Mouse (Mus musculus) heart, embryonic 10.5 days (tissue): ENCODE data around the gene Clec4b2. TPM values are rescaled to one million over a fixed set of nuclear protein-coding genes. Genes with fewer than 3 reads are reported as not detected.
"Not testable (repeated sequence)": the region's sequence is repeated elsewhere in the genome, so short reads cannot be mapped to it uniquely, and the experiment has no call there.

Source experiments
- DNase-seq: peaks from one replicate; pipeline ENCODE4 v3.0.0-alpha.2; 2017; ENCODE audit warnings: low spot score
- H3K27ac ChIP-seq: fragments of 300-500 bp; sonication (generic); 2 replicates; pipeline ENCODE4 v1.5.1; 2016; ENCODE audit warnings: mild to moderate bottlenecking
- H3K27me3 ChIP-seq: fragments of 300-500 bp; sonication (generic); 2 replicates; pipeline ENCODE4 v1.6.1; 2016; ENCODE audit warnings: mild to moderate bottlenecking; ENCODE audit not compliant: poor library complexity, insufficient read depth, severe bottlenecking
- H3K36me3 ChIP-seq: fragments of 300-500 bp; sonication (generic); 2 replicates; pipeline ENCODE4 v1.6.1; 2016; ENCODE audit warnings: mild to moderate bottlenecking, moderate library complexity
- H3K4me1 ChIP-seq: fragments of 300-500 bp; sonication (generic); 2 replicates; pipeline ENCODE4 v1.6.1; 2016; ENCODE audit warnings: mild to moderate bottlenecking
- H3K4me3 ChIP-seq: fragments of 300-500 bp; sonication (generic); 2 replicates; pipeline ENCODE4 v1.5.1; 2016; ENCODE audit warnings: mild to moderate bottlenecking, moderate library complexity
- H3K9me3 ChIP-seq: fragments of 300-500 bp; sonication (generic); 2 replicates; pipeline ENCODE4 v1.6.1; 2016; ENCODE audit warnings: mild to moderate bottlenecking, moderate library complexity
- WGBS: fragments of 180-500 bp; shearing (Covaris S2); methylation state at CpG from one replicate; pipeline ENCODE4 v1.1.7; 2016; 5-methylcytosine and 5-hydroxymethylcytosine counted together
- polyA plus RNA-seq: library from polyadenylated mRNA; unstranded; fragments of >200 nt; fragmentation: Nextera tagmentation; extraction: Ambion mirVana; gene quantifications from 2 replicates; pipeline ENCODE4 v1.2.1, GENCODE M21; 2016

Clec4b2 gene
- not detected in 2 replicates for polyA plus RNA-seq

GRCm38 (mm10) chr6:123172593-123172992, at the start of gene Clec4b2:
Gene Clec4b2 (plus strand): TSS chr6:123172893.
- 81% methylated on average over 4 of the region's 4 CpGs for WGBS
- Histone ChIP-seq H3K9me3 (no peaks in the 10 kb centered on the region), H3K27me3 (no peaks in the 10 kb centered on the region), H3K4me3 (no peak within 1 kb of the TSS), H3K27ac (no peak within 1 kb of the TSS), H3K36me3 (no peaks in the 10 kb centered on the region), H3K4me1 (no peaks in the 10 kb centered on the region)
- DNase-seq = no peak

DNA sequence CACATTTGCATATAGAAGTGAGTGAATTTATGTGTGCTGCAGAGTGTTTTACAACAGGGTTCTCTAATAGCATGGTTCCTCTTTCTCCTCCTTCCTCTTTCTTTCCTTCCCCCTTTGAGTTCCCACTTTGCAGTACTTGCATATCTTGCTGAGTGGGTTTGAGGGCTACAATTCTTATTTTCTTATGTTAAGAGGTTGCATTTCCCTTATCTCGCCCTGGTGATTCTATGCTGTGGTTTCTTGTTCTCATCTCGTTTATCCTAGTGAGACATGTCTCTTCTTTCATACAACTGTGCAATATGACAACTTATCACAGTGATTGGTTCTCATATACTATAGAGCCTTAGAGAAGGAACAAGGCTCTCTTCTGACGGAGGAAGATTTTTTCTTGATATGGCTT, 49.5 kb upstream of the Clec4b2 start:
- H3K4me1 ChIP-seq = no peaks in the 10 kb centered on the region

GRCm38 (mm10) chr6:123127173-123127572, 45.5 kb upstream of the Clec4b2 start:
- no peaks in the 10 kb centered on the region for H3K27me3 ChIP-seq
- no peaks in the 10 kb centered on the region for H3K4me1 ChIP-seq
- no peak for DNase-seq
- no peak overlapping the region for H3K4me3 ChIP-seq
- no peaks in the 10 kb centered on the region for H3K36me3 ChIP-seq
- no peaks in the 10 kb centered on the region for H3K9me3 ChIP-seq
- no peak overlapping the region for H3K27ac ChIP-seq
- 49% methylated on average over 1 of the region's 1 CpGs for WGBS

More for the DNA sequence above, 49.5 kb upstream of the Clec4b2 start:
- Histone ChIP-seq H3K27me3 (no peaks in the 10 kb centered on the region), H3K9me3 (no peaks in the 10 kb centered on the region), H3K36me3 (no peaks in the 10 kb centered on the region), H3K27ac (no peak overlapping the region), H3K4me3 (no peak overlapping the region)
- DNase-seq = no peak
- WGBS = 72% methylated on average over 3 of the region's 3 CpGs

DNA sequence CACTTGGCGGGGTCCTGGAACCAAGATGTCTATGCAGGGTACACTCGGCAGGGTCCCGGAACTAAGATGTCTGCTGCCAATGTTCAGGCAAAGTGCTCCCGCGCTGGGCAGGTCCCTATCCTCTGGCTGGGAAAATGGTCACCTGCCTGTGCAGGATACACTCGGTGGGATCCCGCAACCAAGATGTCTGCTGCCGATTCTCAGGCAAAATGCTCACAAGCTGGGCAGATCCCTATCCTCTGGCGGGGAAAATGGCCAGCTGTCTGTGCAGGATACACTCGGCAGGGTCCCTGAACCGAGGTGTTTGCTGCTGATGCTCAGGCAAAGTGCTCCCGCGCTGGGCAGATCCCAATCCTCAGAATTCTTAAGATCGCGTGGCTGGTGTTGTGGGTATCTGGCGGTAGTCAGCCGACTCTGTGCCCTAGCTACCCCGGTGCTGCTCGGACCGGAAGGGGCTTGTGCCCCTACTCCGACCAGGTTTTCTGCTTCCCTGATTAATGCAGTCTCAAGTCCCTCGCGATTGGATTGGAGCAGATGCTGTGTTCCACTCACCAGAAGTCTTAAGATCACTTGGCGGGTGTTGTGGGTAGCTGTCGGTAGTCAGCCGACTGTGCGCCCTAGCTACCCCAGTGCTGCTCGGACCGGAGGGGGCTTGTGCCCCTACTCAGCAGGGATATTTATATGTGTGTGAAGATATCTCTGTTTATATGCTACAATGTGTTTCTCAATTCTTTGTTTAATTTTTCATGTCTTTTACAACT, 34.7 kb upstream of the Clec4b2 start:
- H3K27me3 ChIP-seq, H3K4me1 ChIP-seq, H3K9me3 ChIP-seq, H3K4me3 ChIP-seq, H3K27ac ChIP-seq, H3K36me3 ChIP-seq, DNase-seq: not testable (repeated sequence)
- 54% methylated on average over 29 of the region's 29 CpGs for WGBS

- Histone ChIP-seq H3K4me1 (no peaks in the 10 kb centered on the region), H3K27me3 (no peaks in the 10 kb centered on the region), H3K9me3 (no peaks in the 10 kb centered on the region), H3K27ac (no peak overlapping the region), H3K4me3 (no peak overlapping the region), H3K36me3 (no peaks in the 10 kb centered on the region)
- no peak for DNase-seq
- WGBS = 49% methylated on average over 1 of the region's 1 CpGs
Observed at GRCm38 (mm10) chr6:123170106-123170505, 2.6 kb upstream of the Clec4b2 start.

- no peak overlapping the region for H3K4me3 ChIP-seq
- no peaks in the 10 kb centered on the region for H3K36me3 ChIP-seq
- no peaks in the 10 kb centered on the region for H3K4me1 ChIP-seq
- no peak for DNase-seq
- no peak overlapping the region for H3K27ac ChIP-seq
- H3K9me3 ChIP-seq = no peaks in the 10 kb centered on the region
- no peaks in the 10 kb centered on the region for H3K27me3 ChIP-seq
Observed at GRCm38 (mm10) chr6:123171040-123171439, 1.7 kb upstream of the Clec4b2 start.

GRCm38 (mm10) chr6:123175549-123175948, 2.9 kb downstream of the Clec4b2 start:
- no peak overlapping the region for H3K27ac ChIP-seq
- DNase-seq = no peak
- H3K4me3 ChIP-seq = no peak overlapping the region
- H3K9me3 ChIP-seq = no peaks in the 10 kb centered on the region
- H3K4me1 ChIP-seq = no peaks in the 10 kb centered on the region
- no peaks in the 10 kb centered on the region for H3K36me3 ChIP-seq
- H3K27me3 ChIP-seq = no peaks in the 10 kb centered on the region
- WGBS = 84% methylated on average over 1 of the region's 1 CpGs

DNA sequence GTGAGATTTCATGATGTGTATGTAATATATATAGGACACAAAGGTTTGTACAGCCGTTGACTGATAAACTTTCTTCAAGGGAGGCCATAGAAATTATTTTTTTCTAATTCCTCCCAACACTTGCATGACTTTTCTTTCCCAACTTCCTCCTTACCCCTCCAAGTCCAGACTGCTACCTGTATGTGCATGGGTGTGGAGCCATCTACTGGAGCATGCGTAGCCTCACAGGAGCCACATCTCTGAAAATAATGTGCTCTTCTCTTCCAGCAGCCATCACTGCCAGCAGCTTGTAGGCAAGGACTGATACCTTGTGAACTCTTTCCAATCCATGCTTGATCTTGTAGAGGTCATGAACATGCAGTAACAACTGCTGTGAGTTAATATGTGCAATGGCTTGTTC, 12.2 kb downstream of the Clec4b2 start:
- not testable (repeated sequence) for H3K9me3 ChIP-seq, H3K4me3 ChIP-seq, H3K27me3 ChIP-seq, DNase-seq, H3K4me1 ChIP-seq, H3K27ac ChIP-seq, H3K36me3 ChIP-seq
- 73% methylated on average over 2 of the region's 2 CpGs for WGBS

- H3K4me3 ChIP-seq = no peak overlapping the region
- H3K4me1 ChIP-seq = no peaks in the 10 kb centered on the region
- H3K36me3 ChIP-seq = no peaks in the 10 kb centered on the region
- H3K27me3 ChIP-seq = no peaks in the 10 kb centered on the region
- 79% methylated on average over 1 of the region's 1 CpGs for WGBS
- H3K9me3 ChIP-seq = 0 out of 2 replicates have a peak, but pooled peaks cover 3% of the 10 kb centered on the region
- H3K27ac ChIP-seq = no peak overlapping the region
- no peak for DNase-seq
Observed at GRCm38 (mm10) chr6:123207187-123208076, 34.7 kb downstream of the Clec4b2 start.

DNA sequence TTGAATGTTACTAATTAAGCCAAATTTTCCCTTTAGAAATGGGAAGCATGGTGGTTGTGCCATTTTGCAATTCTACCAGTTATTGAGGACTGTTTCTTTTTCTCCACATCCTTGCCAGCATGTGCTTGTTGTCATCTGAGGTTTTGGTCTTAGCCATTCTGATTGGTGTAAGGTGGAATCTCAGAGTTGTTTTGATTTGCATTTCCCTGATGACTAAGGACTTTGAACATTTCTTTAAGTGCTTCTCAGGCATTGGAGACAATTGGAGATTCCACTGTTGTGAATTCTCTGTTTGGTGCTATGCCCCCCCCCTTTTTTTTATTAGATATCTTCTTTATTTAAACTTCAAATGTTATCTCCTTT, 35.4 kb downstream of the Clec4b2 start:
- H3K4me1 ChIP-seq, H3K27me3 ChIP-seq, H3K36me3 ChIP-seq, H3K4me3 ChIP-seq, H3K9me3 ChIP-seq, DNase-seq, H3K27ac ChIP-seq: not testable (repeated sequence)

- no peaks in the 10 kb centered on the region for H3K4me1 ChIP-seq
- 71% methylated on average over 1 of the region's 1 CpGs for WGBS
- DNase-seq = no peak
- no peak overlapping the region for H3K4me3 ChIP-seq
- no peaks in the 10 kb centered on the region for H3K36me3 ChIP-seq
- H3K9me3 ChIP-seq = 0 out of 2 replicates have a peak, but pooled peaks cover 3% of the 10 kb centered on the region
- H3K27ac ChIP-seq = no peak overlapping the region
- no peaks in the 10 kb centered on the region for H3K27me3 ChIP-seq
Observed at GRCm38 (mm10) chr6:123211726-123212125, 39.0 kb downstream of the Clec4b2 start.

GRCm38 (mm10) chr6:123227519-123228166, 55.0 kb downstream of the Clec4b2 start:
- Histone ChIP-seq H3K4me3 (no peak overlapping the region), H3K27me3 (no peaks in the 10 kb centered on the region), H3K27ac (no peak overlapping the region), H3K36me3 (no peaks in the 10 kb centered on the region), H3K4me1 (no peaks in the 10 kb centered on the region), H3K9me3 (no peaks in the 10 kb centered on the region)
- 73% methylated on average over 2 of the region's 2 CpGs for WGBS
- no peak for DNase-seq

GRCm38 (mm10) chr6:123229644-123230043, 57.0 kb downstream of the Clec4b2 start, which contains the start of gene Clec4n:
Gene Clec4n (plus strand): TSS chr6:123229843.
- WGBS = 64% methylated on average over 3 of the region's 3 CpGs
- H3K4me1 ChIP-seq = no peaks in the 10 kb centered on the region
- no peaks in the 10 kb centered on the region for H3K9me3 ChIP-seq
- no peak within 1 kb of the TSS for H3K4me3 ChIP-seq
- H3K27ac ChIP-seq = no peak within 1 kb of the TSS
- H3K27me3 ChIP-seq = no peaks in the 10 kb centered on the region
- DNase-seq = no peak
- H3K36me3 ChIP-seq = no peaks in the 10 kb centered on the region
